Mouse (Mus musculus) thymus, adult 2 months (tissue): ENCODE measurements around the gene Epha1.

Experiments used
- CTCF ChIP-seq: fragments of 200-500 bp; IDR thresholded peaks from 2 replicates; pipeline ENCODE4 v1.5.1; 2012; ENCODE audit warnings: mild to moderate bottlenecking, control low read depth, low read length, moderate library complexity, borderline replicate concordance; ENCODE audit not compliant: control insufficient read depth, poor library complexity, insufficient read depth; ENCODE audit errors: extremely low read depth
- POLR2A ChIP-seq: fragments of 200-500 bp; IDR thresholded peaks from 2 replicates; pipeline ENCODE4 v1.6.1; 2012; ENCODE audit warnings: mild to moderate bottlenecking, low read length, control low read depth, moderate library complexity; ENCODE audit not compliant: control insufficient read depth, poor library complexity, insufficient read depth; ENCODE audit errors: extremely low read depth

DNA sequence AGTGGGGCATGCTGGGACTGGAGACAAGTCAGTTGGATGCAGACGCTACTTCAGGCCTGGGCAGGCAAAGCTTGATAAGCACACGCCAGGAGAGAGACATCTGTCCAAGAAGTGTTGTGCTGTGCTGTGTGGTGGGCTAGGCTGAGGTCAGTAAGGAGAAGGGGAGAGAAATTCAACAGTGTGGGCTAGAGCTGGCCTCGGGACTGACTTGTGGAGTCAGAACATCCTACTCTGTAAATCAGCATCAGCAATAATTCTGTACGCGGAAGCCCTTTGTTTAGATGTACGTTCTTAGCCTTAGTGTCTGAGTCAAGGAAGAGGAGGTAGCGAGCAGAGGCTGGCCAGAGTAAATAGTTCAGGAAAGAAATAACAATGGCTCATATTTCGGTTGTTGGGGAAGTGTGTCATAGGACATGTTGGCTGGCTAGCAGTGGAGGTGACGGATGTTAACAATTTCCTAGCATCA is 8.9 kb upstream of the Epha1 start:
- no peak for TF ChIP-seq CTCF
- no peak for TF ChIP-seq POLR2A
